Mouse (Mus musculus) embryonic fibroblast, embryonic 13.5 days (primary cell): Measurements from ENCODE around the gene Lrrc4.

Source experiments
- CTCF ChIP-seq: IDR thresholded peaks from 2 replicates; pipeline ENCODE4 v1.5.1; 2011; ENCODE audit warnings: mild to moderate bottlenecking, control low read depth, low read length, moderate library complexity, borderline replicate concordance; ENCODE audit not compliant: insufficient read depth
- POLR2A ChIP-seq: IDR thresholded peaks from 2 replicates; pipeline ENCODE4 v1.6.1; 2011; ENCODE audit warnings: low read depth, mild to moderate bottlenecking, control low read depth, low read length, moderate library complexity

- TF ChIP-seq POLR2A (no peak), CTCF (no peak)
Observed at GRCm38 (mm10) chr6:28717845-28718237, 113.7 kb downstream of the Lrrc4 start.
